Mouse (Mus musculus) hematopoietic stem cell, adult 5-6 weeks (primary cell): ENCODE results near the gene Gm18596. TPM values are rescaled to one million over a fixed set of nuclear protein-coding genes. Genes with fewer than 3 reads are reported as not detected.
"Not testable (repeated sequence)": the region's sequence is repeated elsewhere in the genome, so short reads cannot be mapped to it uniquely, and the experiment has no call there.

ENCODE experiments used
- ATAC-seq, 2 experiments: fragments of 125-278 bp in 1 of 2; replicated peaks in 1 of 2; 2 replicates each; pipeline ENCODE4 v1.8.0; 2016 to 2017; ENCODE audit warnings: inconsistent platforms in 2 of 2, mild to moderate bottlenecking in 2 of 2, moderate number of reproducible peaks in 2 of 2, low read depth in 1 of 2, moderate TSS enrichment in 1 of 2; ENCODE audit not compliant: low FRiP score in 2 of 2, poor library complexity in 2 of 2, severe bottlenecking in 2 of 2, insufficient read depth in 1 of 2, low TSS enrichment in 1 of 2
- total RNA-seq: library from RNA; stranded (forward); fragments of 172-1452, 232-1000 nt; gene quantifications from 2 replicates; pipeline ENCODE4 v1.2.3, GENCODE M21; 2017

Gm18596 gene
- total RNA-seq, 1 experiment from 2014 or later: not detected

DNA sequence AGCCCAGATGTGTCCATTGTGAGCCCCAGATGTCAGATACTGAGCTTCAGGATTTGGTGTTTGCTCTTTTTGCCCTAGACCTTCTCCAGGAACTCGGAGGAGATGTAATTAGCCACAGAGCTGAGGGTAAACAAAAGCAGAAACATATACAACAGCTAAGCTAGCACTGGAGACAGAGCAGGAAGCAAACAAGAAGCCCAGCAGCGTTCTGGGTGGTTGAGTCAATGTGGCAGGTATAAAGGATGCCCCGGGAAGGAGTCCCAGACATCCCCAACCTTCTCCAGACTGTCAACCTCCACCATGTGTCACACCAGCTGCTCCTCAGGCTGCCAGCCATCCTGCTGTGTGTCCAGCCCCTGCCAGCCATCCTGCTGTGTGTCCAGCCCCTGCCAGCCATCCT, 16.3 kb downstream of the Gm18596 start, which contains the start of gene Gm10100:
Gm10100 (plus strand) TSS at position 301 of the 400 bp plus-strand sequence.
- ATAC-seq: no peak

DNA sequence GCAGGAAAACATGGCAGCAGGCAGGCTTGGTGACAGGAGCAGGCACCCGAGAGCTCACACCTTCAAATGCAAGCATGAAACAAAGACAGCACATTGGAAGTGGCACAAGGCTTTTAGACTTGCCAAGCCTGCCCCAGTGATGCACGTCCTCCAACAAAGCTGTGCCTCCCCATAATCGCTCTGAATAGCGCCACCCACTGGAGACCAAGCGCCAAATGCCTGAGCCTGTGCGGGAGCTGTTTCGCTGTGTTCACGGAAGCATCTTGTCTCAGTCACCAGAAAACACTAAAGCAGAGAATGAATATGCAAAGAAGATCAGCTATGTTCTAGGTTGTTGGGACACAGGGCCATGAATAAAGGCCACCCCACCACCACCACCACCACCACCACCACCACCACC, 17.6 kb downstream of the Gm18596 start:
- ATAC-seq: no peak

GRCm38 (mm10) chr10:77720299-77720698, 22.1 kb downstream of the Gm18596 start, which contains the start of gene Krtap12-1:
Gene Krtap12-1 (plus strand): TSS chr10:77720599.
- not testable (repeated sequence) for ATAC-seq

- ATAC-seq: no peak
These were observed 26.9 kb downstream of the Gm18596 start, which contains the start of gene Gm10142 for GRCm38 (mm10) chr10:77715507-77715906. Gene Gm10142 (plus strand): TSS chr10:77715807.

GRCm38 (mm10) chr10:77713734-77714133, 28.7 kb downstream of the Gm18596 start:
- ATAC-seq: 0 out of 4 replicates have a peak, but pooled peaks have one; percentile 41 to 73

DNA sequence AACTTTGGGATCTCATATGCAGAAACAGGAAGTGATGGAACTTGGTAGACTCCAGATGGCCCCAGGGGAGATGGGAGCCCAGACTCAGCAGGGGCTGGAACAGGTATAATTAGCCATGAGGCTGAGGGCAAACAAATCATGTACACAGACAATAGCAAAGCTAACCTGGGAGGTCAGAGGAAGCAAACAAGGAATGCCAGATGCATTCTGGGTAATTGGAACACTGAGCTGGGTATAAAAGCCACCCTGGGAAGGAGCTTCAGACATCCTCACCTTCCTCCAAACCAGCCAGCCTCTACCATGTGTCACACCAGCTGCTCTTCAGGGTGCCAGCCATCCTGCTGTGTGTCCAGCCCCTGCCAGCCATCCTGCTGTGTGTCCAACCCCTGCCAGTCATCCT, 31.3 kb downstream of the Gm18596 start, which contains the start of gene Gm10024:
Gm10024 (plus strand) TSS at position 301 of the 400 bp plus-strand sequence.
- ATAC-seq: not testable (repeated sequence)

GRCm38 (mm10) chr10:77709831-77710230, 32.6 kb downstream of the Gm18596 start:
- no peak for ATAC-seq

- no peak for ATAC-seq
These were observed 36.1 kb downstream of the Gm18596 start, which contains the start of gene Gm10272 for GRCm38 (mm10) chr10:77706326-77706725. Gene Gm10272 (plus strand): TSS chr10:77706626.

GRCm38 (mm10) chr10:77697133-77697532, 45.3 kb downstream of the Gm18596 start, which contains the start of gene Gm9508:
Gene Gm9508 (minus strand): TSS chr10:77697233.
- no peak for ATAC-seq

Other genes starting within 250 kb of the Gm18596 start
- 19.2 and 32.6 TPM in 2 replicates for gene Fam207a, start 226.9 kb downstream of the Gm18596 start, total RNA-seq
- 51.2 and 56.5 TPM in 2 replicates for gene Itgb2, start 212.4 kb downstream of the Gm18596 start, total RNA-seq
- gene Pttg1ip, start 160.9 kb downstream of the Gm18596 start, total RNA-seq: 56.2 and 65.8 TPM in 2 replicates
- gene Sumo3, start 136.5 kb downstream of the Gm18596 start, total RNA-seq: 148 and 150 TPM in 2 replicates
- gene Gm49325, start 136.4 kb downstream of the Gm18596 start, total RNA-seq: not detected in 2 replicates
- gene Ube2g2, start 120.4 kb downstream of the Gm18596 start, total RNA-seq: 25.6 and 27.5 TPM in 2 replicates
- 2.8 and 3.1 TPM in 2 replicates for gene Tspear, start 56.1 kb downstream of the Gm18596 start, total RNA-seq
- gene Gm19402, start 51.9 kb downstream of the Gm18596 start, total RNA-seq: not detected in 2 replicates
- not detected in 2 replicates for gene Gm9508, start 45.4 kb downstream of the Gm18596 start, total RNA-seq
- gene Gm10272, start 36.0 kb downstream of the Gm18596 start, total RNA-seq: not detected in 2 replicates
- gene Gm10024, start 31.2 kb downstream of the Gm18596 start, total RNA-seq: not detected in 2 replicates
- not detected in 2 replicates for gene Gm10142, start 26.8 kb downstream of the Gm18596 start, total RNA-seq
- gene Krtap12-1, start 22.0 kb downstream of the Gm18596 start, total RNA-seq: not detected in 2 replicates
- not detected in 2 replicates for gene Gm10100, start 16.2 kb downstream of the Gm18596 start, total RNA-seq
- not detected in 2 replicates for gene Gm9736, start 8.7 kb upstream of the Gm18596 start, total RNA-seq
- not detected in 2 replicates for gene Gm3233, start 17.0 kb upstream of the Gm18596 start, total RNA-seq
- gene Gm3238, start 28.7 kb upstream of the Gm18596 start, total RNA-seq: not detected in 2 replicates
- gene Gm7138, start 34.3 kb upstream of the Gm18596 start, total RNA-seq: not detected in 2 replicates
- gene Gm3250, start 39.9 kb upstream of the Gm18596 start, total RNA-seq: not detected in 2 replicates
- gene Gm7137, start 45.6 kb upstream of the Gm18596 start, total RNA-seq: not detected in 2 replicates
- not detected in 2 replicates for gene Gm9639, start 52.4 kb upstream of the Gm18596 start, total RNA-seq
- not detected in 2 replicates for gene Gm19668, start 56.5 kb upstream of the Gm18596 start, total RNA-seq
- gene Gm9507, start 69.2 kb upstream of the Gm18596 start, total RNA-seq: not detected in 2 replicates
- not detected in 2 replicates for gene Gm2696, start 72.0 kb upstream of the Gm18596 start, total RNA-seq
- not detected in 2 replicates for gene Krtap10-4, start 84.5 kb upstream of the Gm18596 start, total RNA-seq
- not detected in 2 replicates for gene Krtap10-10, start 93.3 kb upstream of the Gm18596 start, total RNA-seq
- gene Gm36176, start 104.2 kb upstream of the Gm18596 start, total RNA-seq: not detected in 2 replicates
- not detected in 2 replicates for gene Gm10318, start 110.2 kb upstream of the Gm18596 start, total RNA-seq
- gene Gm3285, start 119.3 kb upstream of the Gm18596 start, total RNA-seq: not detected in 2 replicates
- 0.31 TPM in 1 of 2 replicates, not detected in the other for gene Lrrc3, start 159.9 kb upstream of the Gm18596 start, total RNA-seq
- gene Trpm2, start 227.9 kb upstream of the Gm18596 start, total RNA-seq: 2.6 and 10.0 TPM in 2 replicates
- 11.7 and 19.3 TPM in 2 replicates for gene 1810043G02Rik, start 235.9 kb upstream of the Gm18596 start, total RNA-seq